Mouse (Mus musculus) liver, embryonic 14.5 days (tissue): ENCODE results near the gene Pphln1.

ENCODE experiments used
- CTCF ChIP-seq: IDR thresholded peaks from 2 replicates; pipeline ENCODE4 v1.5.1; 2016; ENCODE audit warnings: antibody characterized with exemption, low read depth, control low read depth
- EP300 ChIP-seq: IDR thresholded peaks from 2 replicates; pipeline ENCODE4 v1.6.1; 2016; ENCODE audit warnings: antibody characterized with exemption, low read depth

DNA sequence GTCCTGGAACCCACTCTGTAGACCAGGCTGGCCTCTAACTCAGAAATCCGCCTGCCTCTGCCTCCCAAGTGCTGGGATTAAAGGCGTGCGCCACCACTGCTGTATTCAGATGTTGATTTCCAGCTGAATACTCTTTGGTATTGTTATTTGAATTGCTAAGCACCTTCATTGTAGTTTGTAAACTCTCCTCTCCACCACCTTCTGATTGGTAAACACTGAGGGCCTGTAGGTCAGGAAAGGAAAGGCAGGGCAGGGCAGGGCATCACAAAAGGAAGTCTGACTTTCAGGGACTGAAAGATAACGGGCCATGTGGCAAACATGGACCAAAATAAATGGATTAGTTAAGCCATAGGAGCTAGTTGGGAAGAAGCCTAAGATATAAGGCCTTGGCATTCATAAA, 91.4 kb downstream of the Pphln1 start:
- no peak for TF ChIP-seq EP300
- TF ChIP-seq CTCF: no peak
